Mouse (Mus musculus) heart, adult 2 months (tissue): ENCODE measurements around the gene Thegl.

Experiments used
- CTCF ChIP-seq: fragments of 200-600 bp; IDR thresholded peaks from 2 replicates; pipeline ENCODE4 v1.8.1; 2022; ENCODE audit warnings: antibody characterized with exemption, mild to moderate bottlenecking, moderate library complexity
- EP300 ChIP-seq: fragments of 200-500 bp; IDR thresholded peaks from 2 replicates; pipeline ENCODE4 v1.6.1; 2011; ENCODE audit warnings: low read depth, low read length, control low read depth; ENCODE audit not compliant: insufficient read depth
- POLR2A ChIP-seq: fragments of 200-500 bp; IDR thresholded peaks from 2 replicates; pipeline ENCODE4 v1.6.1; 2011; ENCODE audit warnings: mild to moderate bottlenecking, low read depth, low read length, control low read depth; ENCODE audit not compliant: insufficient read depth

GRCm38 (mm10) chr5:76990789-76991188, 25.0 kb upstream of the Thegl start:
- TF ChIP-seq CTCF (no peak), POLR2A (no peak), EP300 (no peak)
